Mouse (Mus musculus): ENCODE data around the gene Wnt3a. TPM values are rescaled to one million over a fixed set of nuclear protein-coding genes. Genes with fewer than 3 reads are reported as not detected.

Gene Wnt3a
- total RNA-seq, 1 experiment from 2014 or later = not detected

DNA sequence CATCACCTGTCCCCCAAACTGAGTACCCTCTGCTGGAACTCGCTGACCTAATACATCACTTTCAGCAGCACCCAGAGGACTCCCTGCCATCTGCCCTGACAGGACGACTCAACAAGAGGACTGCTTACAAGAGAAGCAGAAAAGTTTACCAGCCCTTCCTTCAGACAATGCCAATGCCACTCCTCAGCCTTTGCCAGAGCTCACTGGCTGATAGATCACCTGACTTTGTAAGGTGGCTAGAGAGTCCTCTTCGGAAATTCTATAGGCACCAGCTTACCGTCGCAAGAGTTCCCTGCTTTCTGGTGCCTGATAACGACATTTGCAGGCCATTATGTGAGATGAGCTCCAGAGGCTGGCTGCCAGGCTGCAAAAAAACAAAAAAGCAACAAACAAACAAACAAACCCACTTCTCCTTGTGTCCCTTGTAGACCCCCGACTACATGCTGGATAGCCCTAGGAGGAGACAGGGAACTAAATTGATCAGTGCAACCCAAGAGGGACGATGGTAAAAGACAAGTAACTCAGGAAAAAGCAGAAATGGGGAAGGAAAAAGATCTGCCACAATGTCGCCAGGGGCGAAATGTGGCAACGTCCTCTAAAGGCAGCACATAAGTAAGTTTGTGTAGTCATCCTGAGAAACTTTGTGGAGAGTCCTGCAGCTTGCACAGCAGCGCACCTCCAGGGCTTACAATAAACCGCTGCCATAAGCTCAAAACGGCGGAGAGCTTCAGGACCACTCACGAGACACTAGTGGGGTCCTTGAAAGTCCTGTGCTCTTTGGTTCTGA, 89.1 kb downstream of the Wnt3a start:
- peak; percentile 22; the same call in 1 of the 2 replicates for ATAC-seq (ENCODE audit: extremely low read depth, insufficient number of reproducible peaks, low FRiP score, poor library complexity, severe bottlenecking)

Other genes starting within 250 kb of the Wnt3a start
- gene Obscn, start 154.3 kb downstream of the Wnt3a start, total RNA-seq (2017) = 0.23 and 0.74 TPM in 2 replicates
- gene Iba57, start 127.0 kb downstream of the Wnt3a start, total RNA-seq (2017) = 4.1 and 7.7 TPM in 2 replicates
- not detected in 2 replicates for gene Gjc2, start 107.5 kb downstream of the Wnt3a start, total RNA-seq (2017)
- gene Guk1, start 98.5 kb downstream of the Wnt3a start, total RNA-seq (2017) = 19.0 and 26.8 TPM in 2 replicates
- gene Mrpl55, start 88.3 kb downstream of the Wnt3a start, total RNA-seq (2017) = 16.1 and 17.1 TPM in 2 replicates
- gene 2310033P09Rik, start 82.4 kb downstream of the Wnt3a start, total RNA-seq (2017) = 12.0 and 14.5 TPM in 2 replicates
- 210 and 259 TPM in 2 replicates for gene Arf1, start 62.5 kb downstream of the Wnt3a start, total RNA-seq (2017)
- not detected in 2 replicates for gene Wnt9a, start 16.2 kb upstream of the Wnt3a start, total RNA-seq (2017)
- gene Prss38, start 84.9 kb upstream of the Wnt3a start, total RNA-seq (2017) = not detected in 2 replicates
- gene Jmjd4, start 159.3 kb upstream of the Wnt3a start, total RNA-seq (2017) = 10.4 and 11.2 TPM in 2 replicates
- gene Snap47, start 160.4 kb upstream of the Wnt3a start, total RNA-seq (2017) = 6.3 and 6.9 TPM in 2 replicates
- 2.7 and 4.4 TPM in 2 replicates for gene Zfp867, start 181.7 kb upstream of the Wnt3a start, total RNA-seq (2017)
- gene Zkscan17, start 236.0 kb upstream of the Wnt3a start, total RNA-seq (2017) = 9.2 and 14.0 TPM in 2 replicates